Mouse (Mus musculus) CH12.LX (cell line): ENCODE data around the gene Gm17490. TPM values are rescaled to one million over a fixed set of nuclear protein-coding genes. Genes with fewer than 3 reads are reported as not detected.

Experiments
- polyA plus RNA-seq: library from polyadenylated mRNA; unstranded; fragments of >175 nt; gene quantifications from 2 replicates; pipeline ENCODE4 v1.2.1, GENCODE M21; 2012; ENCODE audit warnings: low read depth; ENCODE audit not compliant: insufficient read length
- total RNA-seq, 2 experiments: library from RNA; depleted of rRNA; stranded (reverse); fragments of 300-350 nt in 1 of 2; fragments of >200 nt in 1 of 2; gene quantifications; 2 replicates each; pipeline ENCODE4 v1.2.3; 2012 to 2014

Gene Gm17490
- total and polyA plus RNA-seq, 3 experiments = not detected

Other genes with a start within 250 kb of the Gm17490 start
- 6.5 and 7.6 TPM in 2 replicates for gene Pfkfb3, start 72.2 kb downstream of the Gm17490 start, total RNA-seq (2012; rRNA removed)
- 4.9 and 6.7 TPM in 2 replicates for gene Pfkfb3, start 72.2 kb downstream of the Gm17490 start, total RNA-seq (2014; rRNA removed)
- gene Pfkfb3, start 72.2 kb downstream of the Gm17490 start, polyA plus RNA-seq = 17.2 and 18.3 TPM in 2 replicates
- gene Rbm17, start 22.1 kb downstream of the Gm17490 start, total RNA-seq (2012; rRNA removed) = 199 and 248 TPM in 2 replicates
- 239 and 244 TPM in 2 replicates for gene Rbm17, start 22.1 kb downstream of the Gm17490 start, total RNA-seq (2014; rRNA removed)
- gene Rbm17, start 22.1 kb downstream of the Gm17490 start, polyA plus RNA-seq = 344 and 405 TPM in 2 replicates
- 5.5 and 6.0 TPM in 2 replicates for gene Il2ra, start 16.5 kb upstream of the Gm17490 start, total RNA-seq (2012; rRNA removed)
- gene Il2ra, start 16.5 kb upstream of the Gm17490 start, total RNA-seq (2014; rRNA removed) = 4.8 and 6.3 TPM in 2 replicates
- gene Il2ra, start 16.5 kb upstream of the Gm17490 start, polyA plus RNA-seq = 8.7 and 8.8 TPM in 2 replicates
- 14.4 and 15.1 TPM in 2 replicates for gene Il15ra, start 79.0 kb upstream of the Gm17490 start, total RNA-seq (2012; rRNA removed)
- 12.6 and 14.0 TPM in 2 replicates for gene Il15ra, start 79.0 kb upstream of the Gm17490 start, total RNA-seq (2014; rRNA removed)
- 16.6 and 19.4 TPM in 2 replicates for gene Il15ra, start 79.0 kb upstream of the Gm17490 start, polyA plus RNA-seq
- gene Fbh1, start 151.3 kb upstream of the Gm17490 start, total RNA-seq (2012; rRNA removed) = 34.1 and 46.4 TPM in 2 replicates
- gene Fbh1, start 151.3 kb upstream of the Gm17490 start, total RNA-seq (2014; rRNA removed) = 35.2 and 39.9 TPM in 2 replicates
- 30.2 and 46.5 TPM in 2 replicates for gene Fbh1, start 151.3 kb upstream of the Gm17490 start, polyA plus RNA-seq
- 19.9 and 23.0 TPM in 2 replicates for gene Ankrd16, start 151.6 kb upstream of the Gm17490 start, total RNA-seq (2012; rRNA removed)
- 22.4 and 24.2 TPM in 2 replicates for gene Ankrd16, start 151.6 kb upstream of the Gm17490 start, total RNA-seq (2014; rRNA removed)
- gene Ankrd16, start 151.6 kb upstream of the Gm17490 start, polyA plus RNA-seq = 20.1 and 23.0 TPM in 2 replicates